Mouse (Mus musculus): Measurements from ENCODE around the gene Sp4.

DNA sequence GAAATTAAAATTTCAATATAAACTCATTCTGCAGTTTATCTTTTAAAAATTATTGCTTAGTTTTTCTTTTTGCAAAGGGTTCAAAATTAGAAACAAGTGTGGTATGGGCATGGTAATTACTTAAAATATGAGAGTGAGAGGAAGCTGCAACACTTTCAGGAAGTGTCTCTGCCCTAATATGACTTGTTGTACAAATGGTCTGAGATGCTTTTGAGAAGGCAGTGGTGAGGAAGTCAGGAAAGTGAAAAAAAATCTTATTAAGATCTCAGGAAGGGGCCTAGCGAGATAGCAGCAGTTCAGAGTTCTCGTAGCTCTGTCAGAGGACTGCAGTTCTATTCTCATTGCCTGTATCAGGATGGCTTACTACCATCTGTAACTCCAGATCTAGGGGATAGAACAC lies 89.1 kb downstream of the Sp4 start:
- TF ChIP-seq POLR2AphosphoS2 (IDR thresholded peaks at IDR 0.05; ENCODE audit: insufficient read length, low read depth) (no peak), POLR2A (IDR thresholded peaks at IDR 0.05; ENCODE audit: insufficient read length, low read depth) (no peak), MAX (IDR thresholded peaks at IDR 0.05; ENCODE audit: low read depth) (no peak), USF1 (IDR thresholded peaks at IDR 0.05; ENCODE audit: low read depth) (no peak), E2F4 (IDR thresholded peaks at IDR 0.05; ENCODE audit: insufficient read depth) (no peak), REST (IDR thresholded peaks at IDR 0.05; ENCODE audit: insufficient read depth, insufficient read length) (no peak), TCF12 (IDR thresholded peaks at IDR 0.05; ENCODE audit: insufficient read depth, poor library complexity, severe bottlenecking) (no peak)
